Mouse (Mus musculus) heart, embryonic 16.5 days (tissue): ENCODE measurements around the gene Trip11. TPM values are rescaled to one million over a fixed set of nuclear protein-coding genes. Genes with fewer than 3 reads are reported as not detected.

Experiments
- ATAC-seq: fragments of 200-750 bp; cut with Nextera tagmentation; replicated peaks from 2 replicates; pipeline ENCODE4 v1.8.0; 2017; ENCODE audit warnings: moderate number of reproducible peaks; ENCODE audit not compliant: insufficient read depth, low FRiP score; ENCODE audit errors: extremely low read depth
- H3K27ac ChIP-seq: fragments of 300-500 bp; sonication (generic); 2 replicates; pipeline ENCODE4 v1.5.1; 2014; ENCODE audit warnings: mild to moderate bottlenecking, low read length, control low read depth, moderate library complexity
- H3K27me3 ChIP-seq: fragments of 300-500 bp; sonication (generic); 2 replicates; pipeline ENCODE4 v1.6.1; 2014; ENCODE audit warnings: low read length, mixed read lengths; ENCODE audit not compliant: control insufficient read depth, insufficient read depth
- H3K36me3 ChIP-seq: fragments of 300-500 bp; sonication (generic); 2 replicates; pipeline ENCODE4 v1.6.1; 2014; ENCODE audit not compliant: control insufficient read depth, insufficient read depth
- H3K4me1 ChIP-seq: fragments of 300-500 bp; sonication (generic); 2 replicates; pipeline ENCODE4 v1.6.1; 2014; ENCODE audit warnings: low read length, mixed read lengths; ENCODE audit not compliant: control insufficient read depth, insufficient read depth
- H3K4me2 ChIP-seq: fragments of 300-500 bp; sonication (generic); 2 replicates; pipeline ENCODE4 v1.6.1; 2014; ENCODE audit warnings: low read depth, mild to moderate bottlenecking, control low read depth, low read length
- H3K4me3 ChIP-seq: fragments of 300-500 bp; sonication (generic); 2 replicates; pipeline ENCODE4 v1.5.1; 2014; ENCODE audit warnings: mild to moderate bottlenecking, control low read depth, low read length
- H3K9ac ChIP-seq: fragments of 300-500 bp; sonication (generic); 2 replicates; pipeline ENCODE4 v1.6.1; 2014; ENCODE audit warnings: low read length, control low read depth
- H3K9me3 ChIP-seq: fragments of 300-500 bp; sonication (generic); replicated peaks from 2 replicates; pipeline ENCODE4 v1.6.1; 2016; ENCODE audit warnings: low read length; ENCODE audit not compliant: control insufficient read depth
- WGBS: fragments of 180-500 bp; shearing (Covaris S2); extraction: QIAGEN DNeasy Blood & Tissue Kit; methylation state at CpG from one replicate; pipeline ENCODE4 v1.1.7; 2014; 5-methylcytosine and 5-hydroxymethylcytosine counted together
- polyA plus RNA-seq: library from polyadenylated mRNA; unstranded; fragments of >200 nt; fragmentation: Nextera tagmentation; extraction: Ambion mirVana; gene quantifications from 2 replicates; pipeline ENCODE4 v1.2.1, GENCODE M21; 2015

Gene Trip11
- polyA plus RNA-seq, 1 experiment from 2014 or later, result 19.8 TPM

DNA sequence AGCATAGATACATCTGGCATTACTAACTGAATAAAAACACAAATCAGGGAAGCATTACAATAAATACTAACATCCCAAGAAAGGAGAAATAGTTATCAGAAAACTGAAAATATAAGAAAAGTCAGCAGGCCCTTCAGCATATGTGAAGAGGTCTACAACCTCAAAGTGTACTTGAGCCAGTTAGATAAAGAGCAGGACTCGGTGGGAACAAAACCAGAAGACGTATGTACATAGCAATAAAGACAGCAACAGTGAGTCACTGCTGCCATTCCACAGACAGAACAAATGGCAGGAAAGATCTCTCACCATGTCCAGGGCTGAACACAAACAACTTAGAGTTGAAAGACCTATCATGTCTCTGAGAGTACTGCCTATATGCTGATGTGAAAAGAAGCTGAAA is 24.8 kb downstream of the Trip11 start:
- H3K36me3 ChIP-seq, result peaks cover 53% of the 10 kb centered on the region
- no peaks in the 10 kb centered on the region for H3K9me3 ChIP-seq
- 79% methylated on average over 2 of the region's 2 CpGs for WGBS
- no peak for ATAC-seq
- no peak overlapping the region for H3K27ac ChIP-seq
- H3K27me3 ChIP-seq, result no peaks in the 10 kb centered on the region
- no peak overlapping the region for H3K9ac ChIP-seq
- H3K4me3 ChIP-seq, result no peak overlapping the region
- H3K4me2 ChIP-seq, result no peak overlapping the region
- H3K4me1 ChIP-seq, result no peaks in the 10 kb centered on the region

DNA sequence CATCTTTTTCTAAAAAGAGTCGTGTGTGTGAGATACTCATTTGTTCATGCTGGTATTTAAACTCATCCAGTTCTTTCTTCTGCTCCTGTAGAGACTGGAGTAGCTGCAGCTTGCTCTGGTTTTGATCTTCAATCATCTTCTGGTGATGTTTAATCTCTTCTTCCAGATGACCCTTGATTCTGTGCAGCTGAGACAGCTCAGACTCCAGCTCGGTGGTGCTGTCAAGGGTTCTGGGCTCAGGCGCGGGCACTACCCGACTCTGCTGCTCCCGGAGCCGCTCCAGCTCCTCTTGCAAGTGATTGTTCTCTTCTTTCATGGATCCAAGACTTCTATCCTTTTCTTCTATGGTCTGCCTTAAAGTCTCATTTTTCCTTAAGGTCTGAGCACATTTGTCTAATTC is 28.1 kb downstream of the Trip11 start:
- H3K9ac ChIP-seq, result no peak overlapping the region
- H3K9me3 ChIP-seq, result no peaks in the 10 kb centered on the region
- H3K27me3 ChIP-seq, result no peaks in the 10 kb centered on the region
- H3K4me2 ChIP-seq, result no peak overlapping the region
- peaks cover 47% of the 10 kb centered on the region for H3K36me3 ChIP-seq
- no peak overlapping the region for H3K4me3 ChIP-seq
- no peaks in the 10 kb centered on the region for H3K4me1 ChIP-seq
- no peak for ATAC-seq
- 90% methylated on average over 7 of the region's 7 CpGs for WGBS
- H3K27ac ChIP-seq, result no peak overlapping the region

DNA sequence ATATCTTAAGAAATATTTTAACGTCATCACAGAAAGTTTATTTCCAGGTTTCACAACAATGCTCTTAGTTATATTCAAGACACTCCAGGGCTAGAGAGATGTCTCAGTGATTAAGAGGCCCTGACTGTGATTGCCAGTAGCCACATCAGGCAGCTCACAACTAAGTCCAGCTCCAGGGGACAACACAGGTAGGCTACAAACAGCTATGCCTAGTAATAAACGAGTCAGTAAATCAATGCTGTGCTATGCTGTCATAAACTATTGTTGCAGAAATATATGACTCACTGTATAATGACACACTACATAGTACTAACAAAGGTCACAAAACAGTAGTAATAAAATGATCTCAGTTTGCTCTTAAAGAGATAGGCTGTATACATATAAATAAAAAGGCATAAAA is 36.7 kb downstream of the Trip11 start:
- Histone ChIP-seq H3K9ac (no peak overlapping the region), H3K27me3 (no peaks in the 10 kb centered on the region), H3K4me2 (no peak overlapping the region), H3K36me3 (peaks cover 25% of the 10 kb centered on the region), H3K4me1 (no peaks in the 10 kb centered on the region), H3K9me3 (no peaks in the 10 kb centered on the region), H3K4me3 (no peak overlapping the region), H3K27ac (no peak overlapping the region)
- 92% methylated on average over 2 of the region's 2 CpGs for WGBS
- ATAC-seq, result no peak

DNA sequence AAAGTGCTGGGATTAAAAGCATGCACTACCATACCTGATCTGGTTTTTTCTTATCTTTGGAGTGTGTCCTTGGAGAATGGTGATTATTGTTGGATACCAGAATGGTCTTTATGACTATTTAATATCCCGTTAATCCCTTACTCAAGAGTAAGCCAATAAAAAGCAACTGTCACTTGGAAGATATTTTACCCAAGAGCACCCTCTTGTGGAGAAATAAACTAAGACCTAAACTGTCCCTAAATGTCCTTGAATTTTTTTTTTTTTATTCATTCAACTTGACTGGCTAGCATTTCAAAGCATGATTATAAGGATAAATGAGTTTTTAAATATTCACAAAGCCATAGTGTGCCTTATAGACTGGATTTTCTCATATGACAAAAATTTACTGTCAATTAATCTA is 38.0 kb downstream of the Trip11 start:
- Histone ChIP-seq H3K27ac (no peak overlapping the region), H3K4me1 (no peaks in the 10 kb centered on the region), H3K4me3 (no peak overlapping the region), H3K9ac (no peak overlapping the region), H3K27me3 (no peaks in the 10 kb centered on the region), H3K4me2 (no peak overlapping the region), H3K9me3 (no peaks in the 10 kb centered on the region), H3K36me3 (peaks cover 25% of the 10 kb centered on the region)
- WGBS, result 66% methylated on average over 1 of the region's 1 CpGs
- ATAC-seq, result no peak

DNA sequence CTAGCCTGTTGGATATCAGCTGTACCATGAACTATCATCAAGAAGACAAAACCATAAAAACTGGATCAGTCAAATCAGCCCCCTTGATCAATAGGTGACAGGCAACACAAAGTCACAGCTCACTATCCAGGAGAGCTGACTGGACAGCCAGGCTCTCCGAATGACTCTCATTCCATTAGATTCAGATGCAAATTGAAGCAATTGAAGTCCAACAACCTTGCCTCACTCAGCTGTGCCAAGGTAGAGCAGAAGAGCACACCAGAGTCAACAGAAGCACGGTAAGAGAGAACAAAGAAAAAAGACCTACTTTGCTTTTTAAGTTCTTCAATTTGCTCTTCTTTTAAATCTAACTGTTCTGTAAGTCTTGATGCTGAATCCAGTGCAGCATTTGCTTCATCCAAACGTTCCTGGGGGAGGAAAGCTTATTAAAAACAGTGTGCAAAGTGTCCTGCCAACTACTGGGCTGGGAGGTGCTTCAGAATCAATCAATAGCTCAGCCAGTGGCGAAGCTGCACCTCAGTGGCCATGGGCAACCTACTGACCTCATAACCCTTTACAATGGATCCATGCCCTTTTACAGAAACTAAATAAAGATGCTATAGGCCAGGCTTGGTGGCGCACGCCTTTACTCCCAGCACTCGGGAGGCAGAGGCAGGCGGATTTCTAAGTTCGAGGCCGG is 50.6 kb downstream of the Trip11 start:
- 86% methylated on average over 10 of the region's 10 CpGs for WGBS
- ATAC-seq, result no peak
- H3K4me3 ChIP-seq, result no peak overlapping the region
- no peaks in the 10 kb centered on the region for H3K9me3 ChIP-seq
- no peak overlapping the region for H3K27ac ChIP-seq
- H3K4me1 ChIP-seq, result no peaks in the 10 kb centered on the region; the same call in 1 of the 2 replicates
- no peak overlapping the region for H3K9ac ChIP-seq
- no peak overlapping the region for H3K4me2 ChIP-seq
- no peaks in the 10 kb centered on the region for H3K27me3 ChIP-seq
- peaks cover 11% of the 10 kb centered on the region for H3K36me3 ChIP-seq

DNA sequence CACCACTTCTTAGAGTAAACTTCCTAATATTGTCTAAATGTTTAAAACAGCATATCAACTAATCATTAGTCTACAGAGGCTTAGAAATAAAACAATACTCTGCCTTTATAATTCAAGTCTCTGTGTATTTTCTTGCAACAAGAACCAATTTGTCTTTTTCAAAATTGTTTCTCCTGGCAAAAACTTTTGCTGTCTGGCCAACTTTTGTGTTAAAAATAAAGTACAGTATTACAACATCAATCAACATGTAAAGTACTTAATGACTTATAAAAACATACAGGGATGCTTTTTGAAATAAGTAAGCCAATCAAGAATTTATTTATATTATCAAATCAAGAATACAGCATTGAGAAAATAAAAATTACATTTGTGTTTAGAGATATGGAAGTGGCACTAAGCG is 52.8 kb downstream of the Trip11 start:
- 86% methylated on average over 1 of the region's 1 CpGs for WGBS

DNA sequence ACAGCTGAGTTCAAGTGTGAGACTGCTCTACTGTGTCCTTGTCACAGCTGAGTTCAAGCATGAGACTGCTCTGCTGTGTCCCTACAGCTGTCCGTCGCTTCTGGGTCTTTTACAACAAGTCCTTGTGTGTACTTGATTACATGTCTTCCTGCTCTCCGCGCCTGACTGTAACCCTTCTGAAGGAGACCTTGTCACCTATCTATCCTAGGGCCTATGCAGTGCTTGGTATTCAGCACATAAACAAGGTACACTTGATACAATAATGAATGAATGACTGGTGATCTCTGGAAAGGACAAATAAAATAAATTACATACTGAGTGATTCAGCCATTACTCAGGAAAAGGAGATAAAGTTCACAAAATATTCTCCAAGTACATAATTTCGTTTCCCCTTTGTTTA is 55.1 kb downstream of the Trip11 start:
- Histone ChIP-seq H3K4me2 (no peak overlapping the region), H3K4me1 (no peaks in the 10 kb centered on the region; the same call in 1 of the 2 replicates), H3K27ac (no peak overlapping the region), H3K27me3 (no peaks in the 10 kb centered on the region), H3K9me3 (no peaks in the 10 kb centered on the region), H3K4me3 (no peak overlapping the region), H3K36me3 (peaks cover 11% of the 10 kb centered on the region), H3K9ac (no peak overlapping the region)
- ATAC-seq, result no peak
- WGBS, result 69% methylated on average over 5 of the region's 5 CpGs

More for the DNA sequence above, 52.8 kb downstream of the Trip11 start:
- no peak overlapping the region for H3K4me2 ChIP-seq
- H3K4me3 ChIP-seq, result no peak overlapping the region
- no peak overlapping the region for H3K27ac ChIP-seq
- no peak overlapping the region for H3K9ac ChIP-seq
- ATAC-seq, result no peak
- no peaks in the 10 kb centered on the region; the same call in 1 of the 2 replicates for H3K4me1 ChIP-seq
- peaks cover 11% of the 10 kb centered on the region for H3K36me3 ChIP-seq
- no peaks in the 10 kb centered on the region for H3K27me3 ChIP-seq
- H3K9me3 ChIP-seq, result no peaks in the 10 kb centered on the region

DNA sequence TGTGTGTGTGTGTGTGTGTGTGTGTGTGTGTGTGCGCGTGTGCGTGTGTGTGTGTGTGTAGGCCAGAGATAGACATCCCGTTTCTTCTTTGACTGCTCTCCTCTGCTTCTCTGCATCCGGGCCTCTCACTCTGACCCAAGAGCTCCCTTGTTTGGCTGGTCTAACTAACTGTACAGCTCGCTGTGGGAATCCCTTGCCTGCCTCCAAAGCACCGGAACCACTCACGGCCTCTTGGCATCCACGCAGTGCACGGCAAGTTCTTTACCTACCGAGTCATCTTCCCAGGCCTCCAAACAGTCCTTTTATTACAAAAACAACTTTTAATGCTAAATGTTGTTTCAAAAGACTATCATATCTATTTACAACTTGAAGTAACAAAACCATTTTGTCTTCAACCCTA is 58.7 kb downstream of the Trip11 start:
- Histone ChIP-seq H3K4me3 (no peak overlapping the region), H3K4me2 (no peak overlapping the region), H3K27me3 (no peaks in the 10 kb centered on the region), H3K36me3 (peaks cover 5% of the 10 kb centered on the region; the same call in 1 of the 2 replicates), H3K9ac (no peak overlapping the region), H3K27ac (no peak overlapping the region), H3K4me1 (peaks cover 14% of the 10 kb centered on the region), H3K9me3 (no peaks in the 10 kb centered on the region)
- 92% methylated on average over 11 of the region's 11 CpGs for WGBS
- no peak for ATAC-seq

DNA sequence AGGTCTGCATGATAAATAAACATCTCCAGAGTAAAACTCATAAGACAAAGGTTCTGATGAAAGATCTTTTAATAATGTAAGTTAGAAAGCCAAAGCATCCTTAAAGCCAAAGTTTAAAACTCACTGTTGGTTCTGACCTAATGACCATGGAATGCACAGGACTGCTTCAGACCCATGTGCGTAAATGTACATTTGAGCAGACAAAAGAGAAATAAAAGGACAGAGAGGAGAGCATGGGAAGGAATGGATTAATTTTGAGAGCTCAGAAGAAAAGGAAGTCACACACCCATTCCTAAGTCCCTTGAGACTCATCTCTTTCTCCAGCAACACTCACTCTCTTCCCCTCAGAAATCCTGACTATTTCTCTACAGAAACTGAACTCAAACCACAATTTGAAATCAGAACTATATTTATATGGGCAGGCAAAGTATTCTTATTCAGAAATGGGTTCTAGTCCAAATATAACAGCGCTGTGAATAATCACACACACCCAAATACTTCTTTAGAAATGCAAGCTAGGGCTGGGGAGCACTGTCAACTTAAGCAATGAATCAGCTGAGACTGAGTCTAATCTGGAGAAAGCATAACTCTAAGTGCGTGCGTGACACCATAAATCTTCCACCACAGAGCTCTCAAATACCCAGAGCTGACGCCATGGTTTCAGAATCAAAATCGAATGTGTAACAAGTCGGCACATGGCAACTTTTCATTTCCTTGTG is 61.1 kb downstream of the Trip11 start:
- Histone ChIP-seq H3K9ac (no peak overlapping the region), H3K9me3 (no peaks in the 10 kb centered on the region), H3K4me3 (no peak overlapping the region), H3K4me1 (peaks cover 14% of the 10 kb centered on the region), H3K27me3 (no peaks in the 10 kb centered on the region), H3K27ac (peak overlapping the region; percentile 38), H3K4me2 (0 out of 2 replicates have a peak overlapping the region, but pooled peaks have one; percentile 17), H3K36me3 (peaks cover 5% of the 10 kb centered on the region; the same call in 1 of the 2 replicates)
- 0 out of 2 replicates have a peak, but pooled peaks have one; percentile 45 for ATAC-seq
- 44% methylated on average over 7 of the region's 7 CpGs for WGBS
